Mouse (Mus musculus) liver, postnatal 0 days (tissue): ENCODE data around the gene Gng12.

Experiments
- CTCF ChIP-seq: sonication (generic); IDR thresholded peaks from 2 replicates; pipeline ENCODE4 v1.5.1; 2016; ENCODE audit warnings: antibody characterized with exemption, low read depth
- EP300 ChIP-seq: IDR thresholded peaks from 2 replicates; pipeline ENCODE4 v1.6.1; 2016; ENCODE audit warnings: antibody characterized with exemption, low read depth, mild to moderate bottlenecking

GRCm38 (mm10) chr6:66969446-66969845, 73.2 kb downstream of the Gng12 start:
- TF ChIP-seq CTCF (no peak), EP300 (no peak)
